Mouse (Mus musculus): Measurements from ENCODE around the gene Ppp1r3d. TPM values are rescaled to one million over a fixed set of nuclear protein-coding genes. Genes with fewer than 3 reads are reported as not detected.

Gene Ppp1r3d
- polyA plus RNA-seq, 1 experiment from 2014 or later: 1.9 TPM

GRCm38 (mm10) chr2:178422186-178422585 is 7.9 kb upstream of the Ppp1r3d start:
- Histone ChIP-seq H3K36me3 (ENCODE audit: control insufficient read depth, insufficient read depth, low read length) (no peaks in the 10 kb centered on the region), H3K9me3 (ENCODE audit: control insufficient read depth, low read length) (no peaks in the 10 kb centered on the region), H3K4me1 (ENCODE audit: control insufficient read depth, insufficient read depth, low read length) (0 out of 2 replicates have a peak, but pooled peaks cover 3% of the 10 kb centered on the region), H3K9ac (replicated peaks; ENCODE audit: low read length) (0 out of 2 replicates have a peak overlapping the region, but pooled peaks have one; percentile 3), H3K4me2 (ENCODE audit: low read length) (no peak overlapping the region), H3K4me3 (replicated peaks; ENCODE audit: low read depth, low read length) (no peak overlapping the region), H3K27ac (replicated peaks; ENCODE audit: low read depth, low read length) (peak overlapping the region; percentile 45; the same call in 1 of the 2 replicates), H3K27me3 (ENCODE audit: control insufficient read depth, insufficient read depth, low read length) (no peaks in the 10 kb centered on the region)
- 35% methylated on average over 3 of the region's 3 CpGs for WGBS
- ATAC-seq (ENCODE audit: low FRiP score, low TSS enrichment) (no peak), DNase-seq (peak; percentile 20)

GRCm38 (mm10) chr2:178421603-178422002 is 7.3 kb upstream of the Ppp1r3d start:
- Histone ChIP-seq H3K4me1 (ENCODE audit: control insufficient read depth, insufficient read depth, low read length) (0 out of 2 replicates have a peak, but pooled peaks cover 3% of the 10 kb centered on the region), H3K4me3 (replicated peaks; ENCODE audit: low read depth, low read length) (no peak overlapping the region), H3K9ac (replicated peaks; ENCODE audit: low read length) (no peak overlapping the region), H3K27ac (replicated peaks; ENCODE audit: low read depth, low read length) (peak overlapping the region; percentile 55; the same call in 1 of the 2 replicates), H3K9me3 (ENCODE audit: control insufficient read depth, low read length) (no peaks in the 10 kb centered on the region), H3K27me3 (ENCODE audit: control insufficient read depth, insufficient read depth, low read length) (no peaks in the 10 kb centered on the region), H3K4me2 (ENCODE audit: low read length) (no peak overlapping the region), H3K36me3 (ENCODE audit: control insufficient read depth, insufficient read depth, low read length) (no peaks in the 10 kb centered on the region)
- WGBS: 41% methylated on average over 6 of the region's 6 CpGs
- ATAC-seq (ENCODE audit: low FRiP score, low TSS enrichment) (no peak; the same call in 1 of the 2 replicates), DNase-seq (peak; percentile 46)

- Histone ChIP-seq H3K36me3 (ENCODE audit: control insufficient read depth, insufficient read depth, low read length) (no peaks in the 10 kb centered on the region), H3K27ac (replicated peaks; ENCODE audit: low read depth, low read length) (no peak overlapping the region), H3K4me3 (replicated peaks; ENCODE audit: low read depth, low read length) (no peak overlapping the region), H3K4me2 (ENCODE audit: low read length) (no peak overlapping the region), H3K27me3 (ENCODE audit: control insufficient read depth, insufficient read depth, low read length) (no peaks in the 10 kb centered on the region), H3K9ac (replicated peaks; ENCODE audit: low read length) (no peak overlapping the region), H3K4me1 (ENCODE audit: control insufficient read depth, insufficient read depth, low read length) (0 out of 2 replicates have a peak, but pooled peaks cover 3% of the 10 kb centered on the region), H3K9me3 (ENCODE audit: control insufficient read depth, low read length) (no peaks in the 10 kb centered on the region)
- WGBS: 85% methylated on average over 9 of the region's 9 CpGs
- ATAC-seq (ENCODE audit: low FRiP score, low TSS enrichment) (no peak), DNase-seq (no peak)
Measured at GRCm38 (mm10) chr2:178420576-178420975, 6.3 kb upstream of the Ppp1r3d start.

- 83% methylated on average over 4 of the region's 4 CpGs for WGBS
- Histone ChIP-seq H3K9me3 (ENCODE audit: control insufficient read depth, low read length) (no peaks in the 10 kb centered on the region), H3K27me3 (ENCODE audit: control insufficient read depth, insufficient read depth, low read length) (peaks cover 13% of the 10 kb centered on the region), H3K9ac (replicated peaks; ENCODE audit: low read length) (no peak overlapping the region), H3K4me1 (ENCODE audit: control insufficient read depth, insufficient read depth, low read length) (peaks cover 11% of the 10 kb centered on the region), H3K27ac (replicated peaks; ENCODE audit: low read depth, low read length) (no peak overlapping the region), H3K4me2 (ENCODE audit: low read length) (no peak overlapping the region), H3K36me3 (ENCODE audit: control insufficient read depth, insufficient read depth, low read length) (no peaks in the 10 kb centered on the region), H3K4me3 (replicated peaks; ENCODE audit: low read depth, low read length) (no peak overlapping the region)
- DNase-seq (no peak), ATAC-seq (ENCODE audit: low FRiP score, low TSS enrichment) (no peak)
Measured at GRCm38 (mm10) chr2:178416970-178417369, 2.7 kb upstream of the Ppp1r3d start.

GRCm38 (mm10) chr2:178416427-178416826 is 2.2 kb upstream of the Ppp1r3d start:
- H3K4me1 ChIP-seq (ENCODE audit: control insufficient read depth, insufficient read depth, low read length): peaks cover 11% of the 10 kb centered on the region
- no peaks in the 10 kb centered on the region for H3K9me3 ChIP-seq (ENCODE audit: control insufficient read depth, low read length)
- DNase-seq (no peak), ATAC-seq (ENCODE audit: low FRiP score, low TSS enrichment) (no peak)
- H3K4me2 ChIP-seq (ENCODE audit: low read length): no peak overlapping the region
- no peaks in the 10 kb centered on the region for H3K36me3 ChIP-seq (ENCODE audit: control insufficient read depth, insufficient read depth, low read length)
- no peak overlapping the region for H3K27ac ChIP-seq (replicated peaks; ENCODE audit: low read depth, low read length)
- H3K27me3 ChIP-seq (ENCODE audit: control insufficient read depth, insufficient read depth, low read length): peaks cover 13% of the 10 kb centered on the region
- no peak overlapping the region for H3K4me3 ChIP-seq (replicated peaks; ENCODE audit: low read depth, low read length)
- H3K9ac ChIP-seq (replicated peaks; ENCODE audit: low read length): no peak overlapping the region
- 79% methylated on average over 13 of the region's 13 CpGs for WGBS

- WGBS: 19% methylated on average over 3 of the region's 3 CpGs
Measured at GRCm38 (mm10) chr2:178415150-178415448, 827 bp upstream of the Ppp1r3d start.

GRCm38 (mm10) chr2:178413481-178414260 is 601 bp downstream of the Ppp1r3d start:
- 16% methylated on average over 75 of the region's 75 CpGs for WGBS
- peak overlapping the region; percentile 97 for H3K4me2 ChIP-seq (ENCODE audit: low read length)
- DNase-seq: peak; percentile 54
- no peaks in the 10 kb centered on the region for H3K36me3 ChIP-seq (ENCODE audit: control insufficient read depth, insufficient read depth, low read length)
- peaks cover 11% of the 10 kb centered on the region for H3K4me1 ChIP-seq (ENCODE audit: control insufficient read depth, insufficient read depth, low read length)
- H3K9me3 ChIP-seq (ENCODE audit: control insufficient read depth, low read length): no peaks in the 10 kb centered on the region
- peak overlapping the region; percentile 80; the same call in 1 of the 2 replicates for H3K27ac ChIP-seq (replicated peaks; ENCODE audit: low read depth, low read length)
- H3K4me3 ChIP-seq (replicated peaks; ENCODE audit: low read depth, low read length): peak overlapping the region; percentile 62
- H3K27me3 ChIP-seq (ENCODE audit: control insufficient read depth, insufficient read depth, low read length): peaks cover 13% of the 10 kb centered on the region
- H3K9ac ChIP-seq (replicated peaks; ENCODE audit: low read length): peak overlapping the region; percentile 64
- ATAC-seq (ENCODE audit: low FRiP score, low TSS enrichment): peak; percentile 23

More at GRCm38 (mm10) chr2:178415150-178415448, 827 bp upstream of the Ppp1r3d start:
- H3K4me2 ChIP-seq (ENCODE audit: low read length): peak overlapping the region; percentile 97
- peak overlapping the region; percentile 62 for H3K4me3 ChIP-seq (replicated peaks; ENCODE audit: low read depth, low read length)
- peaks cover 13% of the 10 kb centered on the region for H3K27me3 ChIP-seq (ENCODE audit: control insufficient read depth, insufficient read depth, low read length)
- DNase-seq (no peak), ATAC-seq (ENCODE audit: low FRiP score, low TSS enrichment) (no peak)
- peak overlapping the region; percentile 64 for H3K9ac ChIP-seq (replicated peaks; ENCODE audit: low read length)
- H3K9me3 ChIP-seq (ENCODE audit: control insufficient read depth, low read length): no peaks in the 10 kb centered on the region
- H3K27ac ChIP-seq (replicated peaks; ENCODE audit: low read depth, low read length): peak overlapping the region; percentile 80; the same call in 1 of the 2 replicates
- H3K36me3 ChIP-seq (ENCODE audit: control insufficient read depth, insufficient read depth, low read length): no peaks in the 10 kb centered on the region
- H3K4me1 ChIP-seq (ENCODE audit: control insufficient read depth, insufficient read depth, low read length): peaks cover 11% of the 10 kb centered on the region

GRCm38 (mm10) chr2:178413081-178413480 is 1.2 kb downstream of the Ppp1r3d start:
- no peak for ATAC-seq (ENCODE audit: low FRiP score, low TSS enrichment)
- DNase-seq: no peak
- peak overlapping the region; percentile 62 for H3K4me3 ChIP-seq (replicated peaks; ENCODE audit: low read depth, low read length)
- peak overlapping the region; percentile 97 for H3K4me2 ChIP-seq (ENCODE audit: low read length)
- peaks cover 11% of the 10 kb centered on the region for H3K4me1 ChIP-seq (ENCODE audit: control insufficient read depth, insufficient read depth, low read length)
- H3K27ac ChIP-seq (replicated peaks; ENCODE audit: low read depth, low read length): no peak overlapping the region
- H3K36me3 ChIP-seq (ENCODE audit: control insufficient read depth, insufficient read depth, low read length): no peaks in the 10 kb centered on the region
- no peaks in the 10 kb centered on the region for H3K9me3 ChIP-seq (ENCODE audit: control insufficient read depth, low read length)
- H3K27me3 ChIP-seq (ENCODE audit: control insufficient read depth, insufficient read depth, low read length): peaks cover 13% of the 10 kb centered on the region
- WGBS: 61% methylated on average over 13 of the region's 13 CpGs
- H3K9ac ChIP-seq (replicated peaks; ENCODE audit: low read length): no peak overlapping the region

- Histone ChIP-seq H3K27me3 (ENCODE audit: control insufficient read depth, insufficient read depth, low read length) (peaks cover 13% of the 10 kb centered on the region), H3K4me3 (replicated peaks; ENCODE audit: low read depth, low read length) (no peak overlapping the region), H3K4me2 (ENCODE audit: low read length) (0 out of 2 replicates have a peak overlapping the region, but pooled peaks have one; percentile 13), H3K4me1 (ENCODE audit: control insufficient read depth, insufficient read depth, low read length) (peaks cover 11% of the 10 kb centered on the region), H3K36me3 (ENCODE audit: control insufficient read depth, insufficient read depth, low read length) (no peaks in the 10 kb centered on the region), H3K9me3 (ENCODE audit: control insufficient read depth, low read length) (no peaks in the 10 kb centered on the region), H3K27ac (replicated peaks; ENCODE audit: low read depth, low read length) (no peak overlapping the region), H3K9ac (replicated peaks; ENCODE audit: low read length) (no peak overlapping the region)
- DNase-seq (no peak), ATAC-seq (ENCODE audit: low FRiP score, low TSS enrichment) (no peak)
- 74% methylated on average over 6 of the region's 6 CpGs for WGBS
Measured at GRCm38 (mm10) chr2:178412598-178412997, 1.7 kb downstream of the Ppp1r3d start.

Data from midbrain, embryonic 14.5 days (tissue).